Mouse (Mus musculus): Measurements from ENCODE around the gene Cdkn2b. TPM values are rescaled to one million over a fixed set of nuclear protein-coding genes. Genes with fewer than 3 reads are reported as not detected.

Gene Cdkn2b
- polyA plus RNA-seq, 1 experiment from 2014 or later: 0.15 TPM

GRCm38 (mm10) chr4:89272101-89272718 lies 38.6 kb downstream of the Cdkn2b start:
- H3K9ac ChIP-seq (ENCODE audit: low read depth, low read length): no peak overlapping the region
- no peak for ATAC-seq (ENCODE audit: low read depth)
- no peaks in the 10 kb centered on the region for H3K4me1 ChIP-seq (ENCODE audit: control insufficient read depth, low read depth, low read length)
- H3K4me2 ChIP-seq (ENCODE audit: low read depth, low read length): no peak overlapping the region
- 6% methylated on average over 18 of the region's 18 CpGs for WGBS (ENCODE audit: insufficient replicate concordance)
- no peaks in the 10 kb centered on the region for H3K9me3 ChIP-seq (replicated peaks; ENCODE audit: control insufficient read depth, low read length)
- no peak overlapping the region for H3K27ac ChIP-seq (ENCODE audit: low read length)
- peaks cover 62% of the 10 kb centered on the region for H3K27me3 ChIP-seq (ENCODE audit: control insufficient read depth, insufficient read depth, low read depth, low read length)
- no peaks in the 10 kb centered on the region for H3K36me3 ChIP-seq (ENCODE audit: control insufficient read depth, insufficient read depth)
- no peak overlapping the region for H3K4me3 ChIP-seq (ENCODE audit: low read depth, low read length)

- no peak for ATAC-seq (ENCODE audit: low read depth)
- H3K27me3 ChIP-seq (ENCODE audit: control insufficient read depth, insufficient read depth, low read depth, low read length): no peaks in the 10 kb centered on the region
- no peaks in the 10 kb centered on the region for H3K4me1 ChIP-seq (ENCODE audit: control insufficient read depth, low read depth, low read length)
- no peak overlapping the region for H3K4me2 ChIP-seq (ENCODE audit: low read depth, low read length)
- H3K9me3 ChIP-seq (replicated peaks; ENCODE audit: control insufficient read depth, low read length): no peaks in the 10 kb centered on the region
- WGBS (ENCODE audit: insufficient replicate concordance): 36% methylated on average over 1 of the region's 1 CpGs
- H3K4me3 ChIP-seq (ENCODE audit: low read depth, low read length): no peak overlapping the region
- H3K36me3 ChIP-seq (ENCODE audit: control insufficient read depth, insufficient read depth): no peaks in the 10 kb centered on the region
- no peak overlapping the region for H3K9ac ChIP-seq (ENCODE audit: low read depth, low read length)
- H3K27ac ChIP-seq (ENCODE audit: low read length): no peak overlapping the region
These were observed 53.1 kb downstream of the Cdkn2b start for GRCm38 (mm10) chr4:89257768-89258167.

Other genes starting within 250 kb of the Cdkn2b start
- gene Mtap, start 173.9 kb downstream of the Cdkn2b start, polyA plus RNA-seq (2015; fragmentation: Nextera tagmentation; extraction: Ambion mirVana): 13.0 and 17.3 TPM in 2 replicates
- gene Cdkn2a, start 16.4 kb downstream of the Cdkn2b start, polyA plus RNA-seq (2015; fragmentation: Nextera tagmentation; extraction: Ambion mirVana): not detected in 2 replicates

Data from liver, embryonic 16.5 days (tissue).